Mouse (Mus musculus) hematopoietic multipotent progenitor cell, adult 10-12 weeks (in vitro differentiated cells): ENCODE measurements around the gene Vmn1r231. TPM values are rescaled to one million over a fixed set of nuclear protein-coding genes. Genes with fewer than 3 reads are reported as not detected.

Experiments used
- polyA plus RNA-seq: library from polyadenylated mRNA; stranded (reverse); fragments of >175 nt; gene quantifications from 2 replicates; pipeline ENCODE4 v1.2.3, GENCODE M21; 2012; ENCODE audit warnings: low replicate concordance

Gene Vmn1r231
- not detected in 2 replicates for polyA plus RNA-seq

DNA sequence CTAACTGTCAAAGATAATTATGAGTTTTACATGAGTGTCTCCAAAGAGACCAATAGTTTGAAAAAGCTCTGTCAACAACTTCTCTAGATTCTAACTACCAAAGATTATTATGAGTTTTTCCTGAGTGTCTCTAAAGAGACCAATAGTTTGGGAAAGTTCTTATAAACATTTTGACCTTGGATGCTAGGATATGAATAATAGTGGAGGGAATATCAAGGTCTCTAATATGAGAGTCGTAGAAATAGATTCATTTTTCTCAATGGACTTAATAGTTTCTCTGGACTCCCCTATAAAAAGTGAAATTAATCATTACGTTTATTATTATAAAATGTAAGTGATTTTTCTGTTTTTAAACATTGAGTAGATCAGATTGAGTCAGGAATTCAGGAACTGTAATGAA is at the start of gene Vmn1r231:
TSS of gene Vmn1r231 (minus strand) at position 101 of the 400 bp plus-strand sequence.

GRCm38 (mm10) chr17:20944985-20945891 is 40.3 kb upstream of the Vmn1r231 start, which contains the start of gene Ppp2r1a:
Ppp2r1a (plus strand) TSS chr17:20945311.

GRCm38 (mm10) chr17:20919614-20920013 is 14.7 kb upstream of the Vmn1r231 start, which contains the start of gene Vmn1r232:
Vmn1r232 (minus strand) TSS chr17:20919714.

GRCm38 (mm10) chr17:20840144-20840543 is 64.7 kb downstream of the Vmn1r231 start, which contains the start of gene Vmn1r230:
Vmn1r230 (plus strand) TSS chr17:20840444.

Other genes with a start within 250 kb of the Vmn1r231 start
- not detected in 2 replicates for gene Vmn1r226, start 222.2 kb downstream of the Vmn1r231 start, polyA plus RNA-seq
- not detected in 2 replicates for gene Vmn1r227, start 175.2 kb downstream of the Vmn1r231 start, polyA plus RNA-seq
- gene Vmn1r228, start 118.9 kb downstream of the Vmn1r231 start, polyA plus RNA-seq = not detected in 2 replicates
- gene Vmn1r229, start 93.5 kb downstream of the Vmn1r231 start, polyA plus RNA-seq = not detected in 2 replicates
- gene Vmn1r230, start 64.6 kb downstream of the Vmn1r231 start, polyA plus RNA-seq = not detected in 2 replicates
- not detected in 2 replicates for gene Vmn1r232, start 14.6 kb upstream of the Vmn1r231 start, polyA plus RNA-seq
- gene Ppp2r1a, start 40.2 kb upstream of the Vmn1r231 start, polyA plus RNA-seq = 38.2 and 204 TPM in 2 replicates
- not detected in 2 replicates for gene Vmn1r233, start 91.4 kb upstream of the Vmn1r231 start, polyA plus RNA-seq
- gene Zfp160, start 103.8 kb upstream of the Vmn1r231 start, polyA plus RNA-seq = 1.2 and 1.7 TPM in 2 replicates